ENCODE assay signal across 13 mouse cellular contexts in genomic region chr11:74756631-74757030, GRCm38 (mm10). TPM values are rescaled to one million over a fixed set of nuclear protein-coding genes. Genes with fewer than 3 reads are reported as not detected.
A peak's percentile ranks its signal among the peaks of the same experiment; 100 is the strongest.
DNase-seq lines count a peak whose midpoint lies in the region; ATAC-seq and TF ChIP-seq lines count a peak whose summit lies in the region.
"Had no signal": no experiment of that assay in that cellular context is flagged by ENCODE, and none has a peak within 500 bp of the region (broad histone marks: within the 10 kb centered on the region; RNA-seq: fewer than 3 reads in every experiment).

No protein-coding gene starts in this region.

- H3K27ac ChIP-seq in heart, adult 2 months, result peak overlapping the region; percentile 57; the same call in 1 of the 2 replicates
- H3K27ac ChIP-seq in heart, embryonic 12.5 days (ENCODE audit: poor library complexity, severe bottlenecking), result 0 out of 2 replicates have a peak overlapping the region, but pooled peaks have one; percentile 17
- H3K27ac ChIP-seq in intestine, embryonic 16.5 days (ENCODE audit: low read length), result peak overlapping the region; percentile 14; the same call in 1 of the 2 replicates
- peak overlapping the region; percentile 43; the same call in 1 of the 2 replicates for H3K27ac ChIP-seq in lung, postnatal 0 days (ENCODE audit: low read length)
- H3K27ac ChIP-seq: embryonic facial prominence, embryonic 10.5 days; limb, embryonic 13.5 days; stomach, embryonic 15.5 days had no signal

- peak; percentile 52; the same call in 1 of the 2 replicates for TF ChIP-seq EP300 in heart, adult 2 months (IDR thresholded peaks at IDR 0.05; ENCODE audit: insufficient read depth, low read depth, low read length)
- peak; percentile 85 for TF ChIP-seq EP300 in lung, postnatal 0 days (IDR thresholded peaks at IDR 0.05)

- intact Hi-C loops in heart, adult 2 months (cut with DNase I), result no loop called here
- intact Hi-C loops in left cerebral cortex, postnatal 10 days (cut with DNase I), result no loop called here

- TF ChIP-seq POLR2A in heart, adult 2 months (IDR thresholded peaks at IDR 0.05; ENCODE audit: insufficient read depth, low read depth, low read length), result no peak

- H3K9ac ChIP-seq in heart, adult 2 months (ENCODE audit: low read depth, low read length), result no peak overlapping the region
- H3K9ac ChIP-seq in heart, embryonic 12.5 days, result no peak overlapping the region
- no peak overlapping the region for H3K9ac ChIP-seq in intestine, embryonic 16.5 days (ENCODE audit: low read depth, low read length)
- no peak overlapping the region for H3K9ac ChIP-seq in lung, postnatal 0 days (replicated peaks; ENCODE audit: low read depth)
- H3K9ac ChIP-seq: limb, embryonic 13.5 days; stomach, embryonic 15.5 days had no signal

- no peaks in the 10 kb centered on the region for H3K27me3 ChIP-seq in heart, adult 2 months (ENCODE audit: control insufficient read depth, insufficient read depth, low read length)
- no peaks in the 10 kb centered on the region for H3K27me3 ChIP-seq in heart, embryonic 12.5 days (replicated peaks)
- H3K27me3 ChIP-seq in intestine, embryonic 16.5 days (replicated peaks; ENCODE audit: control insufficient read depth, insufficient read depth, low read length), result no peaks in the 10 kb centered on the region
- H3K27me3 ChIP-seq in lung, postnatal 0 days (replicated peaks; ENCODE audit: insufficient read depth, low read length), result no peaks in the 10 kb centered on the region
- H3K27me3 ChIP-seq: limb, embryonic 13.5 days; stomach, embryonic 15.5 days had no signal

- 36% methylated on average over 2 of the region's 2 CpGs for WGBS in heart, adult 2 months
- WGBS in heart, embryonic 12.5 days, result 23% methylated on average over 2 of the region's 2 CpGs
- WGBS in intestine, embryonic 16.5 days, result 55% methylated on average over 2 of the region's 2 CpGs
- WGBS in lung, postnatal 0 days, result 33% methylated on average over 2 of the region's 2 CpGs

- TF ChIP-seq CTCF in heart, adult 2 months (IDR thresholded peaks at IDR 0.05), result no peak
- TF ChIP-seq CTCF in lung, postnatal 0 days (IDR thresholded peaks at IDR 0.05), result no peak

- DNase-seq in heart, adult 2 months, result peak; percentile 34 to 71
- peak; percentile 90 for DNase-seq in lung, postnatal 0 days (ENCODE audit: low spot score)
- no peak for DNase-seq in cerebellum, adult 11-12 months
- DNase-seq in left cerebral cortex, postnatal 10 days (ENCODE audit: extremely low spot score in 1 of 2, low spot score in 2 of 2), result no peak
- no peak for DNase-seq in c-Kit-positive CD71-positive TER-119-positive erythroid progenitor cells, embryonic 14.5 days (ENCODE audit: low spot score)
- DNase-seq: adrenal gland, postnatal 36 days; cerebellum, adult 9-10 months; right cerebral cortex, postnatal 25 days had no signal

- no peaks in the 10 kb centered on the region for H3K36me3 ChIP-seq in heart, adult 2 months (ENCODE audit: control insufficient read depth, insufficient read depth, low read length)
- no peaks in the 10 kb centered on the region for H3K36me3 ChIP-seq in heart, embryonic 12.5 days
- no peaks in the 10 kb centered on the region for H3K36me3 ChIP-seq in intestine, embryonic 16.5 days (ENCODE audit: control insufficient read depth, insufficient read depth, low read length)
- no peaks in the 10 kb centered on the region for H3K36me3 ChIP-seq in lung, postnatal 0 days (ENCODE audit: insufficient read depth, low read length)
- H3K36me3 ChIP-seq: embryonic facial prominence, embryonic 10.5 days; limb, embryonic 13.5 days; stomach, embryonic 15.5 days had no signal

- H3K4me2 ChIP-seq in heart, embryonic 12.5 days, result no peak overlapping the region
- H3K4me2 ChIP-seq in intestine, embryonic 16.5 days (ENCODE audit: low read depth, low read length), result no peak overlapping the region
- H3K4me2 ChIP-seq in lung, postnatal 0 days (replicated peaks; ENCODE audit: low read depth, low read length), result no peak overlapping the region
- H3K4me2 ChIP-seq: limb, embryonic 13.5 days; stomach, embryonic 15.5 days had no signal

- no peak overlapping the region for H3K4me3 ChIP-seq in heart, adult 2 months
- H3K4me3 ChIP-seq in heart, embryonic 12.5 days, result no peak overlapping the region
- H3K4me3 ChIP-seq in intestine, embryonic 16.5 days (ENCODE audit: low read length), result no peak overlapping the region
- no peak overlapping the region for H3K4me3 ChIP-seq in lung, postnatal 0 days (ENCODE audit: low read depth, low read length)
- H3K4me3 ChIP-seq: embryonic facial prominence, embryonic 10.5 days; limb, embryonic 13.5 days; stomach, embryonic 15.5 days had no signal

- ATAC-seq in heart, embryonic 12.5 days (ENCODE audit: insufficient number of reproducible peaks, low FRiP score), result no peak
- peak; percentile 93 for ATAC-seq in intestine, embryonic 16.5 days
- ATAC-seq in lung, postnatal 0 days, result peak; percentile 98

- no peaks in the 10 kb centered on the region; the same call in 1 of the 2 replicates for H3K4me1 ChIP-seq in heart, adult 2 months (ENCODE audit: control insufficient read depth, insufficient read depth, low read length)
- H3K4me1 ChIP-seq in heart, embryonic 12.5 days (replicated peaks), result peaks cover 9% of the 10 kb centered on the region
- no peaks in the 10 kb centered on the region for H3K4me1 ChIP-seq in intestine, embryonic 16.5 days (ENCODE audit: control insufficient read depth, insufficient read depth, low read length)
- H3K4me1 ChIP-seq in lung, postnatal 0 days (ENCODE audit: insufficient read depth, low read depth, low read length), result no peaks in the 10 kb centered on the region
- H3K4me1 ChIP-seq: stomach, embryonic 15.5 days had no signal

- H3K9me3 ChIP-seq in heart, embryonic 12.5 days (replicated peaks), result no peaks in the 10 kb centered on the region
- H3K9me3 ChIP-seq in intestine, embryonic 16.5 days (ENCODE audit: control insufficient read depth, low read length), result no peaks in the 10 kb centered on the region
- H3K9me3 ChIP-seq in lung, postnatal 0 days (ENCODE audit: low read length), result no peaks in the 10 kb centered on the region
- H3K9me3 ChIP-seq: embryonic facial prominence, embryonic 10.5 days; limb, embryonic 13.5 days; stomach, embryonic 15.5 days had no signal

- no peaks in the 10 kb centered on the region for H3K79me2 ChIP-seq in heart, adult 2 months (replicated peaks; ENCODE audit: control insufficient read depth, insufficient read depth, low read length)

RNA-seq across cellular contexts. Expression of gene Mettl16, which starts 14.0 kb away (rescaled TPM):
- total RNA-seq in heart, adult 2 months (2021), result 10 to 100 TPM; 16.3 to 17.8 TPM
- 2.8 and 4.6 TPM in 2 replicates for polyA plus RNA-seq in heart, adult 2 months (2012; rRNA removed)
- polyA plus RNA-seq in heart, embryonic 12.5 days (2016; fragmentation: Nextera tagmentation; extraction: Ambion mirVana), result 34.6 and 37.0 TPM in 2 replicates
- polyA plus RNA-seq in intestine, embryonic 16.5 days (2015; fragmentation: Nextera tagmentation; extraction: Ambion mirVana), result 36.2 and 41.4 TPM in 2 replicates
- polyA plus RNA-seq in lung, postnatal 0 days (2015; fragmentation: Nextera tagmentation; extraction: Ambion mirVana), result 13.7 and 18.1 TPM in 2 replicates
- 10 to 100 TPM; 15.1 to 18.0 TPM for total RNA-seq in left cerebral cortex, postnatal 10 days (2021)

RNA-seq across cellular contexts. Expression of gene Pafah1b1, which starts 32.2 kb away (rescaled TPM):
- total RNA-seq in heart, adult 2 months (2021), result 100 to 1,000 TPM; 208 to 233 TPM
- polyA plus RNA-seq in heart, adult 2 months (2012; rRNA removed), result 30.2 and 73.0 TPM in 2 replicates
- polyA plus RNA-seq in heart, embryonic 12.5 days (2016; fragmentation: Nextera tagmentation; extraction: Ambion mirVana), result 57.7 and 63.4 TPM in 2 replicates
- 33.5 and 33.8 TPM in 2 replicates for polyA plus RNA-seq in intestine, embryonic 16.5 days (2015; fragmentation: Nextera tagmentation; extraction: Ambion mirVana)
- polyA plus RNA-seq in lung, postnatal 0 days (2015; fragmentation: Nextera tagmentation; extraction: Ambion mirVana), result 49.1 and 60.8 TPM in 2 replicates
- total RNA-seq in left cerebral cortex, postnatal 10 days (2021), result 100 to 1,000 TPM; 481 to 489 TPM

Comparison
In these comparisons a context has a peak if more than half of its experiments do, and no peak if none do; other contexts are left out.
1. DNase-seq: peak in heart, adult 2 months (2 of 2) and lung, postnatal 0 days (single experiment); none in cerebellum, adult 11-12 months (single experiment), left cerebral cortex, postnatal 10 days (0 of 2) and c-Kit-positive CD71-positive TER-119-positive erythroid progenitor cells, embryonic 14.5 days (single experiment).
2. Peak in every context shown above with its lines, with median percentiles within 50 percentile points of each other: H3K27ac ChIP-seq.